In genomic region chr11:112098161-112098560, GRCm38 (mm10) we compare ENCODE assay signal across 18 mouse cellular contexts.
"Had no signal": no experiment of that assay in that cellular context is flagged by ENCODE, and none has a peak within 500 bp of the region (broad histone marks: within the 10 kb centered on the region; RNA-seq: fewer than 3 reads in every experiment).

No protein-coding gene starts in this region.

- DNase-seq: kidney, adult 11 months; layer of hippocampus, postnatal 36 days; liver, embryonic 13.5 days; lung, adult 2 months; lung, postnatal 14 days; lung, postnatal 4 days; retina, postnatal 1 day; right cerebral cortex, postnatal 25 days; spleen, adult 18-20 months; thymus, postnatal 25 days had no signal

- H3K9me3 ChIP-seq: intestine, embryonic 15.5 days; liver, embryonic 13.5 days; midbrain, embryonic 12.5 days; midbrain, embryonic 15.5 days; neural tube, embryonic 13.5 days; stomach, embryonic 15.5 days had no signal

- ATAC-seq: intestine, embryonic 15.5 days; midbrain, embryonic 15.5 days had no signal

- H3K9ac ChIP-seq: intestine, embryonic 15.5 days; liver, embryonic 13.5 days; midbrain, embryonic 12.5 days; midbrain, embryonic 15.5 days; neural tube, embryonic 13.5 days; stomach, embryonic 15.5 days had no signal

- H3K36me3 ChIP-seq: intestine, embryonic 15.5 days; liver, embryonic 13.5 days; midbrain, embryonic 12.5 days; midbrain, embryonic 15.5 days; neural tube, embryonic 13.5 days; stomach, embryonic 15.5 days had no signal

- H3K4me3 ChIP-seq: intestine, embryonic 15.5 days; left cerebral cortex, adult 2 months; liver, embryonic 13.5 days; midbrain, embryonic 12.5 days; midbrain, embryonic 15.5 days; myocyte; neural tube, embryonic 13.5 days; stomach, embryonic 15.5 days had no signal

- H3K4me2 ChIP-seq: intestine, embryonic 15.5 days; liver, embryonic 13.5 days; midbrain, embryonic 12.5 days; midbrain, embryonic 15.5 days; neural tube, embryonic 13.5 days; stomach, embryonic 15.5 days had no signal

- H3K27ac ChIP-seq: intestine, embryonic 15.5 days; kidney, postnatal 0 days; left cerebral cortex, adult 2 months; liver, embryonic 13.5 days; midbrain, embryonic 12.5 days; midbrain, embryonic 15.5 days; neural tube, embryonic 13.5 days; stomach, embryonic 15.5 days had no signal

- H3K4me1 ChIP-seq: intestine, embryonic 15.5 days; liver, embryonic 13.5 days; midbrain, embryonic 12.5 days; midbrain, embryonic 15.5 days; neural tube, embryonic 13.5 days; stomach, embryonic 15.5 days had no signal

- H3K27me3 ChIP-seq: intestine, embryonic 15.5 days; liver, embryonic 13.5 days; midbrain, embryonic 15.5 days; neural tube, embryonic 13.5 days; stomach, embryonic 15.5 days had no signal
